Mouse (Mus musculus): ENCODE data around the gene 1110008L16Rik. TPM values are rescaled to one million over a fixed set of nuclear protein-coding genes. Genes with fewer than 3 reads are reported as not detected.
"Not testable (repeated sequence)": the region's sequence is repeated elsewhere in the genome, so short reads cannot be mapped to it uniquely, and the experiment has no call there.

The 1110008L16Rik gene
- total RNA-seq (2021) = 10 to 100 TPM in 1 of 2 experiments, 1 to 10 TPM in 1; 9.6 to 10.1 TPM

GRCm38 (mm10) chr12:55299336-55299735 is at the start of gene 1110008L16Rik:
TSS of gene 1110008L16Rik (plus strand) at chr12:55299577.
- intact Hi-C loops (cut with DNase I) = no loop called here
- DNase-seq = no peak

GRCm38 (mm10) chr12:55261950-55262349 is 37.4 kb upstream of the 1110008L16Rik start:
- DNase-seq; intact Hi-C loops (cut with DNase I): not testable (repeated sequence)

- intact Hi-C loops (cut with DNase I); DNase-seq: not testable (repeated sequence)
Observed at GRCm38 (mm10) chr12:55263385-55263784, 36.0 kb upstream of the 1110008L16Rik start.

- DNase-seq = no peak
- intact Hi-C loops (cut with DNase I) = no loop called here
Observed at GRCm38 (mm10) chr12:55272243-55272642, 27.1 kb upstream of the 1110008L16Rik start.

- DNase-seq; intact Hi-C loops (cut with DNase I): not testable (repeated sequence)
Observed at GRCm38 (mm10) chr12:55277583-55277982, 21.8 kb upstream of the 1110008L16Rik start.

- intact Hi-C loops (cut with DNase I) = no loop called here
- no peak for DNase-seq
Observed at GRCm38 (mm10) chr12:55298112-55298511, 1.3 kb upstream of the 1110008L16Rik start.

GRCm38 (mm10) chr12:55300820-55301351 is 1.5 kb downstream of the 1110008L16Rik start:
- intact Hi-C loops (cut with DNase I) = no loop called here
- DNase-seq = no peak

GRCm38 (mm10) chr12:55301472-55302300 is 2.3 kb downstream of the 1110008L16Rik start:
- peak; percentile 14 to 30 for DNase-seq
- intact Hi-C loops (cut with DNase I) = no loop called here

- intact Hi-C loops (cut with DNase I) = no loop called here
- peak; percentile 94 to 96 for DNase-seq
Observed at GRCm38 (mm10) chr12:55302485-55303441, 3.4 kb downstream of the 1110008L16Rik start, which contains the start of gene Ppp2r3c. TSS of gene Ppp2r3c (minus strand) at chr12:55302998.

GRCm38 (mm10) chr12:55306371-55306770 is 7.0 kb downstream of the 1110008L16Rik start:
- intact Hi-C loops (cut with DNase I) = no loop called here
- no peak for DNase-seq

GRCm38 (mm10) chr12:55307566-55307965 is 8.2 kb downstream of the 1110008L16Rik start:
- DNase-seq = no peak
- intact Hi-C loops (cut with DNase I) = no loop called here

GRCm38 (mm10) chr12:55308731-55309130 is 9.4 kb downstream of the 1110008L16Rik start:
- DNase-seq = no peak

GRCm38 (mm10) chr12:55309501-55309900 is 10.1 kb downstream of the 1110008L16Rik start:
- intact Hi-C loops (cut with DNase I) = no loop called here
- no peak for DNase-seq

More at GRCm38 (mm10) chr12:55308731-55309130, 9.4 kb downstream of the 1110008L16Rik start:
- intact Hi-C loops (cut with DNase I) = no loop called here

GRCm38 (mm10) chr12:55311841-55312240 is 12.5 kb downstream of the 1110008L16Rik start:
- intact Hi-C loops (cut with DNase I) = loop anchor here (10.0 kb wide), 1 partner anchor 413 kb away; no protein-coding TSS in a partner anchor

GRCm38 (mm10) chr12:55313901-55314300 is 14.5 kb downstream of the 1110008L16Rik start:
- DNase-seq = no peak
- intact Hi-C loops (cut with DNase I) = loop anchor here (10.0 kb wide), 1 partner anchor 411 kb away; no protein-coding TSS in a partner anchor

More at GRCm38 (mm10) chr12:55311841-55312240, 12.5 kb downstream of the 1110008L16Rik start:
- no peak for DNase-seq

GRCm38 (mm10) chr12:55315192-55315591 is 15.8 kb downstream of the 1110008L16Rik start:
- intact Hi-C loops (cut with DNase I) = loop anchor here (1.0 to 10.0 kb wide), 4 partner anchors 42 to 410 kb away; no protein-coding TSS in a partner anchor
- peak; percentile 85 to 93 for DNase-seq

- intact Hi-C loops (cut with DNase I) = no loop called here
Observed at GRCm38 (mm10) chr12:55321642-55322291, 22.4 kb downstream of the 1110008L16Rik start.

GRCm38 (mm10) chr12:55325702-55326101 is 26.3 kb downstream of the 1110008L16Rik start:
- intact Hi-C loops (cut with DNase I) = no loop called here
- no peak for DNase-seq

More at GRCm38 (mm10) chr12:55321642-55322291, 22.4 kb downstream of the 1110008L16Rik start:
- peak; percentile 25 to 39 for DNase-seq

GRCm38 (mm10) chr12:55328784-55329183 is 29.4 kb downstream of the 1110008L16Rik start:
- intact Hi-C loops (cut with DNase I) = no loop called here
- no peak for DNase-seq

GRCm38 (mm10) chr12:55329351-55329750 is 30.0 kb downstream of the 1110008L16Rik start:
- no peak for DNase-seq
- intact Hi-C loops (cut with DNase I) = no loop called here

Measured in heart, postnatal 10 days (tissue).